In genomic region chr9:21870879-21871524, GRCm38 (mm10) we compare ENCODE assay signal across 8 mouse cellular contexts. TPM values are rescaled to one million over a fixed set of nuclear protein-coding genes. Genes with fewer than 3 reads are reported as not detected.
DNase-seq lines count a peak whose midpoint lies in the region; ATAC-seq lines count a peak whose summit lies in the region.

No protein-coding gene starts in this region.

- 0 out of 2 replicates have a peak overlapping the region, but pooled peaks have one; percentile 11 for H3K4me2 ChIP-seq in forebrain, embryonic 11.5 days (ENCODE audit: low read depth, low read length, severe bottlenecking)

- intact Hi-C loops in left cerebral cortex, postnatal 25 days (cut with DNase I), result loop anchor here (2.0 to 10.0 kb wide), 3 partner anchors 30 to 268 kb away; no protein-coding TSS in a partner anchor

- H3K4me3 ChIP-seq in forebrain, embryonic 11.5 days (ENCODE audit: low read depth, low read length), result no peak overlapping the region
- H3K4me3 ChIP-seq in hindbrain, embryonic 10.5 days, result peak overlapping the region; percentile 18; the same call in 1 of the 2 replicates

- no peaks in the 10 kb centered on the region for H3K27me3 ChIP-seq in forebrain, embryonic 11.5 days (ENCODE audit: control insufficient read depth, insufficient read depth, low read length)
- peaks cover 8% of the 10 kb centered on the region; the same call in 1 of the 2 replicates for H3K27me3 ChIP-seq in hindbrain, embryonic 10.5 days (ENCODE audit: insufficient read depth, poor library complexity, severe bottlenecking)
- no peaks in the 10 kb centered on the region for H3K27me3 ChIP-seq in splenic B cell, adult 2 months (ENCODE audit: control insufficient read depth, insufficient read depth, low read length, poor library complexity, severe bottlenecking)

- H3K9ac ChIP-seq in forebrain, embryonic 11.5 days (ENCODE audit: low read length), result no peak overlapping the region

- 16% methylated on average over 20 of the region's 20 CpGs for WGBS in forebrain, embryonic 11.5 days
- 18% methylated on average over 20 of the region's 20 CpGs for WGBS in hindbrain, embryonic 10.5 days

- no peaks in the 10 kb centered on the region for H3K36me3 ChIP-seq in forebrain, embryonic 11.5 days (ENCODE audit: control insufficient read depth, insufficient read depth, low read length)
- no peaks in the 10 kb centered on the region for H3K36me3 ChIP-seq in hindbrain, embryonic 10.5 days
- H3K36me3 ChIP-seq in splenic B cell, adult 2 months (ENCODE audit: control insufficient read depth, insufficient read depth, low read length, poor library complexity, severe bottlenecking), result no peaks in the 10 kb centered on the region

- H3K27ac ChIP-seq in forebrain, embryonic 11.5 days (ENCODE audit: low read depth, low read length), result no peak overlapping the region
- no peak overlapping the region for H3K27ac ChIP-seq in hindbrain, embryonic 10.5 days

- DNase-seq in right cerebral cortex, adult 18-20 months, result peak; percentile 29
- no peak for DNase-seq in right cerebral cortex, postnatal 36 days (ENCODE audit: low spot score in 2 of 2)
- DNase-seq in c-Kit-negative CD71-positive TER-119-positive erythroid progenitor cells, embryonic 14.5 days (ENCODE audit: low read depth, low spot score), result peak; percentile 6
- peak; percentile 63 for DNase-seq in forebrain, embryonic 11.5 days (ENCODE audit: low spot score)
- DNase-seq in hindbrain, embryonic 10.5 days (ENCODE audit: low spot score), result peak; percentile 56
- peak; percentile 45 to 55 for DNase-seq in left cerebral cortex, postnatal 25 days (ENCODE audit: low spot score in 2 of 2)
- peak; percentile 70 for DNase-seq in mesoderm, embryonic 11.5 days (ENCODE audit: low read depth, low spot score)
- DNase-seq in splenic B cell, adult 2 months (ENCODE audit: low read depth, low spot score), result peak; percentile 60

- no peaks in the 10 kb centered on the region for H3K4me1 ChIP-seq in forebrain, embryonic 11.5 days (replicated peaks; ENCODE audit: control insufficient read depth, insufficient read depth, low read length)
- H3K4me1 ChIP-seq in hindbrain, embryonic 10.5 days (replicated peaks), result peaks cover 4% of the 10 kb centered on the region; the same call in 1 of the 2 replicates

- no peak for ATAC-seq in forebrain, embryonic 11.5 days (replicated peaks; ENCODE audit: low FRiP score)

- no peaks in the 10 kb centered on the region for H3K9me3 ChIP-seq in forebrain, embryonic 11.5 days (ENCODE audit: control insufficient read depth, low read length)
- no peaks in the 10 kb centered on the region for H3K9me3 ChIP-seq in hindbrain, embryonic 10.5 days

RNA-seq across cellular contexts. Expression of gene Dock6, which starts 18.6 kb away (rescaled TPM):
- 25.5 and 27.5 TPM in 2 replicates for polyA plus RNA-seq in forebrain, embryonic 11.5 days (2014; fragmentation: Nextera tagmentation; extraction: Ambion mirVana)
- polyA plus RNA-seq in hindbrain, embryonic 10.5 days (2016; fragmentation: Nextera tagmentation; extraction: Ambion mirVana), result 23.7 and 24.1 TPM in 2 replicates
- total RNA-seq in left cerebral cortex, postnatal 25 days (2021), result 10 to 100 TPM; 15.7 to 16.3 TPM

RNA-seq across cellular contexts. Expression of gene Angptl8, which starts 35.7 kb away (rescaled TPM):
- polyA plus RNA-seq in forebrain, embryonic 11.5 days (2014; fragmentation: Nextera tagmentation; extraction: Ambion mirVana), result 0.60 TPM in 1 of 2 replicates, not detected in the other
- 0.70 and 0.85 TPM in 2 replicates for polyA plus RNA-seq in hindbrain, embryonic 10.5 days (2016; fragmentation: Nextera tagmentation; extraction: Ambion mirVana)
- total RNA-seq in left cerebral cortex, postnatal 25 days (2021), result not detected

RNA-seq across cellular contexts. Expression of gene Rab3d, which starts 47.0 kb away (rescaled TPM):
- polyA plus RNA-seq in forebrain, embryonic 11.5 days (2014; fragmentation: Nextera tagmentation; extraction: Ambion mirVana), result 7.5 and 8.7 TPM in 2 replicates
- polyA plus RNA-seq in hindbrain, embryonic 10.5 days (2016; fragmentation: Nextera tagmentation; extraction: Ambion mirVana), result 8.9 and 10.9 TPM in 2 replicates
- 10 to 100 TPM; 15.4 to 17.5 TPM for total RNA-seq in left cerebral cortex, postnatal 25 days (2021)

RNA-seq across cellular contexts. Expression of gene Ccdc159, which starts 56.3 kb away (rescaled TPM):
- 4.4 and 4.5 TPM in 2 replicates for polyA plus RNA-seq in forebrain, embryonic 11.5 days (2014; fragmentation: Nextera tagmentation; extraction: Ambion mirVana)
- 4.2 and 5.1 TPM in 2 replicates for polyA plus RNA-seq in hindbrain, embryonic 10.5 days (2016; fragmentation: Nextera tagmentation; extraction: Ambion mirVana)
- total RNA-seq in left cerebral cortex, postnatal 25 days (2021), result 10 to 100 TPM; 13.7 to 16.5 TPM

RNA-seq across cellular contexts. Expression of gene Tmem205, which starts 56.4 kb away (rescaled TPM):
- 30.3 and 31.0 TPM in 2 replicates for polyA plus RNA-seq in forebrain, embryonic 11.5 days (2014; fragmentation: Nextera tagmentation; extraction: Ambion mirVana)
- 39.1 and 46.1 TPM in 2 replicates for polyA plus RNA-seq in hindbrain, embryonic 10.5 days (2016; fragmentation: Nextera tagmentation; extraction: Ambion mirVana)
- 10 to 100 TPM; 31.5 to 39.3 TPM for total RNA-seq in left cerebral cortex, postnatal 25 days (2021)

Comparison
In these comparisons a context has a peak if more than half of its experiments do, and no peak if none do; other contexts are left out.
1. DNase-seq: peak in right cerebral cortex, adult 18-20 months (single experiment), c-Kit-negative CD71-positive TER-119-positive erythroid progenitor cells, embryonic 14.5 days (single experiment), forebrain, embryonic 11.5 days (single experiment), hindbrain, embryonic 10.5 days (single experiment), left cerebral cortex, postnatal 25 days (2 of 2), mesoderm, embryonic 11.5 days (single experiment) and splenic B cell, adult 2 months (single experiment); none in right cerebral cortex, postnatal 36 days (0 of 2).